Mouse (Mus musculus) midbrain, embryonic 11.5 days (tissue): ENCODE results near the gene Rnf214. TPM values are rescaled to one million over a fixed set of nuclear protein-coding genes. Genes with fewer than 3 reads are reported as not detected.

ENCODE experiments used
- ATAC-seq: fragments of 200-750 bp; cut with Nextera tagmentation; 2 replicates; pipeline ENCODE4 v1.8.0; 2017; ENCODE audit warnings: moderate TSS enrichment, moderate library complexity; ENCODE audit not compliant: low FRiP score
- DNase-seq: peaks from one replicate; pipeline ENCODE4 v3.0.0; 2015; ENCODE audit warnings: low spot score; ENCODE audit errors: missing footprints
- H3K27ac ChIP-seq: fragments of 300-500 bp; sonication (generic); 2 replicates; pipeline ENCODE4 v1.5.1; 2014; ENCODE audit warnings: low read depth, low read length
- H3K27me3 ChIP-seq: fragments of 300-500 bp; sonication (generic); 2 replicates; pipeline ENCODE4 v1.6.1; 2014; ENCODE audit warnings: mild to moderate bottlenecking, low read length, moderate library complexity, mixed read lengths; ENCODE audit not compliant: control insufficient read depth, insufficient read depth
- H3K36me3 ChIP-seq: fragments of 300-500 bp; sonication (generic); 2 replicates; pipeline ENCODE4 v1.6.1; 2014; ENCODE audit warnings: mild to moderate bottlenecking, low read length, moderate library complexity, mixed read lengths; ENCODE audit not compliant: control insufficient read depth, insufficient read depth
- H3K4me1 ChIP-seq: fragments of 300-500 bp; sonication (generic); 2 replicates; pipeline ENCODE4 v1.6.1; 2014; ENCODE audit warnings: low read length; ENCODE audit not compliant: control insufficient read depth, insufficient read depth
- H3K4me2 ChIP-seq: fragments of 300-500 bp; sonication (generic); 2 replicates; pipeline ENCODE4 v1.6.1; 2014; ENCODE audit warnings: mild to moderate bottlenecking, moderate library complexity
- H3K4me3 ChIP-seq: fragments of 300-500 bp; sonication (generic); 2 replicates; pipeline ENCODE4 v1.5.1; 2014; ENCODE audit warnings: low read depth, low read length
- H3K9ac ChIP-seq: fragments of 300-500 bp; sonication (generic); 2 replicates; pipeline ENCODE4 v1.6.1; 2014; ENCODE audit warnings: low read length
- H3K9me3 ChIP-seq: fragments of 300-500 bp; sonication (generic); 2 replicates; pipeline ENCODE4 v1.6.1; 2016; ENCODE audit warnings: low read length; ENCODE audit not compliant: control insufficient read depth
- WGBS: fragments of 180-500 bp; shearing (Covaris S2); extraction: QIAGEN DNeasy Blood & Tissue Kit; methylation state at CpG from one replicate; pipeline ENCODE4 v1.1.7; 2014; 5-methylcytosine and 5-hydroxymethylcytosine counted together
- polyA plus RNA-seq: library from polyadenylated mRNA; unstranded; fragments of >200 nt; fragmentation: Nextera tagmentation; extraction: Ambion mirVana; gene quantifications from 2 replicates; pipeline ENCODE4 v1.2.1, GENCODE M21; 2014

The Rnf214 gene
- polyA plus RNA-seq, 1 experiment from 2014 or later, result 73.4 TPM

GRCm38 (mm10) chr9:45870265-45870664 is 36.4 kb downstream of the Rnf214 start:
- 91% methylated on average over 3 of the region's 3 CpGs for WGBS
- Histone ChIP-seq H3K4me1 (no peaks in the 10 kb centered on the region), H3K27ac (no peak overlapping the region), H3K4me3 (no peak overlapping the region), H3K9me3 (no peaks in the 10 kb centered on the region), H3K4me2 (no peak overlapping the region), H3K9ac (no peak overlapping the region), H3K27me3 (no peaks in the 10 kb centered on the region), H3K36me3 (peaks cover 23% of the 10 kb centered on the region)
- ATAC-seq (no peak), DNase-seq (peak; percentile 39)

- 97% methylated on average over 3 of the region's 3 CpGs for WGBS
- H3K36me3 ChIP-seq, result peaks cover 23% of the 10 kb centered on the region
Observed at GRCm38 (mm10) chr9:45869181-45869580, 37.5 kb downstream of the Rnf214 start.

GRCm38 (mm10) chr9:45861813-45862212 is 44.9 kb downstream of the Rnf214 start:
- DNase-seq, result no peak
- Histone ChIP-seq H3K4me1 (no peaks in the 10 kb centered on the region), H3K4me3 (no peak overlapping the region), H3K27ac (no peak overlapping the region), H3K9ac (no peak overlapping the region), H3K9me3 (no peaks in the 10 kb centered on the region), H3K36me3 (peaks cover 22% of the 10 kb centered on the region), H3K27me3 (no peaks in the 10 kb centered on the region), H3K4me2 (no peak overlapping the region)
- WGBS, result 93% methylated on average over 7 of the region's 7 CpGs
- no peak for ATAC-seq

More at GRCm38 (mm10) chr9:45869181-45869580, 37.5 kb downstream of the Rnf214 start:
- Histone ChIP-seq H3K27ac (no peak overlapping the region), H3K9me3 (no peaks in the 10 kb centered on the region), H3K4me3 (no peak overlapping the region), H3K4me2 (no peak overlapping the region), H3K9ac (no peak overlapping the region), H3K4me1 (no peaks in the 10 kb centered on the region), H3K27me3 (no peaks in the 10 kb centered on the region)
- ATAC-seq (no peak), DNase-seq (peak; percentile 59)

GRCm38 (mm10) chr9:45859364-45859763 is 47.3 kb downstream of the Rnf214 start:
- ATAC-seq, result no peak
- Histone ChIP-seq H3K27ac (no peak overlapping the region), H3K4me2 (no peak overlapping the region), H3K9ac (no peak overlapping the region), H3K27me3 (no peaks in the 10 kb centered on the region), H3K4me1 (no peaks in the 10 kb centered on the region), H3K36me3 (peaks cover 15% of the 10 kb centered on the region), H3K4me3 (no peak overlapping the region), H3K9me3 (no peaks in the 10 kb centered on the region)
- DNase-seq, result no peak
- WGBS, result 96% methylated on average over 10 of the region's 10 CpGs

GRCm38 (mm10) chr9:45854136-45854535 is 52.6 kb downstream of the Rnf214 start:
- peak; percentile 35 for DNase-seq
- no peak overlapping the region for H3K4me2 ChIP-seq
- no peaks in the 10 kb centered on the region for H3K9me3 ChIP-seq
- ATAC-seq, result no peak
- H3K4me1 ChIP-seq, result no peaks in the 10 kb centered on the region
- no peaks in the 10 kb centered on the region for H3K27me3 ChIP-seq
- peaks cover 7% of the 10 kb centered on the region; the same call in 1 of the 2 replicates for H3K36me3 ChIP-seq
- whole genome bisulfite sequencing, result 83% methylated on average over 1 of the region's 1 CpGs
- H3K4me3 ChIP-seq, result no peak overlapping the region
- no peak overlapping the region for H3K9ac ChIP-seq
- H3K27ac ChIP-seq, result no peak overlapping the region

GRCm38 (mm10) chr9:45853695-45854094 is 53.0 kb downstream of the Rnf214 start:
- DNase-seq, result peak; percentile 12
- H3K27me3 ChIP-seq, result no peaks in the 10 kb centered on the region
- H3K4me3 ChIP-seq, result no peak overlapping the region
- 98% methylated on average over 2 of the region's 2 CpGs for WGBS
- H3K36me3 ChIP-seq, result peaks cover 5% of the 10 kb centered on the region; the same call in 1 of the 2 replicates
- H3K4me2 ChIP-seq, result no peak overlapping the region
- H3K9me3 ChIP-seq, result no peaks in the 10 kb centered on the region
- H3K27ac ChIP-seq, result no peak overlapping the region
- no peaks in the 10 kb centered on the region for H3K4me1 ChIP-seq
- no peak for ATAC-seq
- no peak overlapping the region for H3K9ac ChIP-seq

- Histone ChIP-seq H3K36me3 (0 out of 2 replicates have a peak, but pooled peaks cover 2% of the 10 kb centered on the region), H3K27me3 (no peaks in the 10 kb centered on the region), H3K4me1 (no peaks in the 10 kb centered on the region), H3K4me3 (no peak overlapping the region), H3K9ac (no peak overlapping the region), H3K9me3 (no peaks in the 10 kb centered on the region), H3K27ac (no peak overlapping the region), H3K4me2 (no peak overlapping the region)
- WGBS, result 97% methylated on average over 2 of the region's 2 CpGs
- no peak for ATAC-seq
- DNase-seq, result peak; percentile 65
Observed at GRCm38 (mm10) chr9:45851776-45852175, 54.9 kb downstream of the Rnf214 start.

- ATAC-seq, result no peak
- WGBS, result 74% methylated on average over 5 of the region's 5 CpGs
- Histone ChIP-seq H3K4me3 (no peak overlapping the region), H3K4me1 (no peaks in the 10 kb centered on the region), H3K27me3 (no peaks in the 10 kb centered on the region), H3K36me3 (0 out of 2 replicates have a peak, but pooled peaks cover 2% of the 10 kb centered on the region), H3K9ac (no peak overlapping the region), H3K9me3 (no peaks in the 10 kb centered on the region), H3K27ac (no peak overlapping the region), H3K4me2 (no peak overlapping the region)
- DNase-seq, result peak; percentile 73
Observed at GRCm38 (mm10) chr9:45851330-45851729, 55.4 kb downstream of the Rnf214 start.

GRCm38 (mm10) chr9:45850528-45851155 is 56.1 kb downstream of the Rnf214 start:
- no peak for ATAC-seq
- H3K27me3 ChIP-seq, result no peaks in the 10 kb centered on the region
- no peaks in the 10 kb centered on the region for H3K9me3 ChIP-seq
- 0 out of 2 replicates have a peak, but pooled peaks cover 2% of the 10 kb centered on the region for H3K36me3 ChIP-seq
- H3K27ac ChIP-seq, result no peak overlapping the region
- H3K4me2 ChIP-seq, result no peak overlapping the region
- H3K4me3 ChIP-seq, result no peak overlapping the region
- DNase-seq, result peak; percentile 72
- 91% methylated on average over 8 of the region's 8 CpGs for WGBS
- H3K4me1 ChIP-seq, result no peaks in the 10 kb centered on the region
- H3K9ac ChIP-seq, result no peak overlapping the region
